Mouse (Mus musculus) forebrain, postnatal 0 days (tissue): ENCODE measurements around the gene Sat2. TPM values are rescaled to one million over a fixed set of nuclear protein-coding genes. Genes with fewer than 3 reads are reported as not detected.

ENCODE experiments used
- ATAC-seq: fragments of 200-750 bp; cut with Nextera tagmentation; 2 replicates; pipeline ENCODE4 v1.8.0; 2017; ENCODE audit warnings: mild to moderate bottlenecking, moderate library complexity
- DNase-seq: peaks from one replicate; pipeline ENCODE4 v3.0.0-alpha.2; 2015
- H3K27ac ChIP-seq: fragments of 300-500 bp; sonication (generic); 2 replicates; pipeline ENCODE4 v1.5.1; 2014; ENCODE audit warnings: low read depth, mild to moderate bottlenecking, antibody characterized with exemption, low read length, moderate library complexity, mixed read lengths
- H3K27me3 ChIP-seq: fragments of 300-500 bp; sonication (generic); 2 replicates; pipeline ENCODE4 v1.6.1; 2014; ENCODE audit warnings: mild to moderate bottlenecking, low read length, mixed read lengths; ENCODE audit not compliant: insufficient read depth
- H3K36me3 ChIP-seq: fragments of 300-500 bp; sonication (generic); 2 replicates; pipeline ENCODE4 v1.6.1; 2014; ENCODE audit warnings: mild to moderate bottlenecking, moderate library complexity; ENCODE audit not compliant: insufficient read depth
- H3K4me1 ChIP-seq: fragments of 300-500 bp; sonication (generic); 2 replicates; pipeline ENCODE4 v1.6.1; 2014; ENCODE audit warnings: antibody characterized with exemption; ENCODE audit not compliant: insufficient read depth
- H3K4me2 ChIP-seq: fragments of 300-500 bp; sonication (generic); 2 replicates; pipeline ENCODE4 v1.6.1; 2014; ENCODE audit warnings: low read depth, mild to moderate bottlenecking, moderate library complexity
- H3K4me3 ChIP-seq: fragments of 300-500 bp; sonication (generic); 2 replicates; pipeline ENCODE4 v1.5.1; 2014; ENCODE audit warnings: low read depth, low read length, mixed read lengths
- H3K9ac ChIP-seq: fragments of 300-500 bp; sonication (generic); 2 replicates; pipeline ENCODE4 v1.6.1; 2014; ENCODE audit warnings: mild to moderate bottlenecking
- H3K9me3 ChIP-seq: fragments of 300-500 bp; sonication (generic); 2 replicates; pipeline ENCODE4 v1.6.1; 2016; ENCODE audit warnings: low read length
- CTCF ChIP-seq: sonication (generic); IDR thresholded peaks from 2 replicates; pipeline ENCODE4 v1.5.1; 2016; ENCODE audit warnings: antibody characterized with exemption, control low read depth, low read depth
- WGBS: fragments of 180-500 bp; shearing (Covaris S2); extraction: QIAGEN DNeasy Blood & Tissue Kit; methylation state at CpG from one replicate; pipeline ENCODE4 v1.1.7; 2014; 5-methylcytosine and 5-hydroxymethylcytosine counted together
- polyA plus RNA-seq: library from polyadenylated mRNA; unstranded; fragments of >200 nt; fragmentation: Nextera tagmentation; extraction: Ambion mirVana; gene quantifications from 2 replicates; pipeline ENCODE4 v1.2.1, GENCODE M21; 2015
- total RNA-seq: library from RNA; depleted of rRNA; stranded (reverse); fragments of >200 nt; gene quantifications from 2 replicates; pipeline ENCODE4 v1.2.3, GENCODE M21; 2014

Gene Sat2
- total and polyA plus RNA-seq, 2 experiments from 2014 or later: 8.6 to 28.0 TPM

DNA sequence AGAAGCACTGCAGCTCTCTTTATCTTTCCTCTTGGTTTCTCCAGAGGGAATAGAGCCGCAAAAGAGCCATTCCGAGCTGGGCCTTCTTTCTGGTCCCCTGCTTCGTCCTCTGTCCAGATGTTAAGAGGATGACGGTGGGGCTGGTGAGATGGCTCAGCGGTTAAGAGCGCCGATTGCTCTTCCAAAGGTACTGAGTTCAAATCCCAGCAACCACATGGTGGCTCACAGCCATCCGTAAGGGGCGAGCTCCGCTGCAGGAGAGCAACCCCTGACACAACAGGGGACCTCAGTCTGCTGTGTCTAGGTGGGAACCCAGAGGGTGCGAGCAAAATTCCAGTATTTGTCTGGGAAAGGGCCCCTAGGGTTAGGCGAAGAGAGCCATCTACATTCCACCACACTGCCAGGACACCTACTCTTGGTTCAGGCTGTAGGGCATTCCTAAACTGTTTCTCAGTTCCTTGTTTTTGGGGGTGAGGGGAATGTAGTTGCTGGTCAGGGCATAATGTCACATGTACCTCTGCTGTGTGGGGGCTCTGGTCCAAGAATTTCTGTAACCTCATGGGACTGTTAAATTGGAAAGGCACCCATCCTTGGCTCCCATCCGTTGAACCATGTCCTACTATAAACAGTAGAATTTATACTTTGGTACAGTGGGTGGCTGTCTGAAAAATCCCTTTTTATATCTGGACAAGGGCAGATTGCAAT lies 41.3 kb downstream of the Sat2 start:
- H3K4me2 ChIP-seq: peak overlapping the region; percentile 48
- ATAC-seq: no peak
- H3K9me3 ChIP-seq: no peaks in the 10 kb centered on the region
- DNase-seq: no peak
- H3K36me3 ChIP-seq: peaks cover 52% of the 10 kb centered on the region
- peaks cover 4% of the 10 kb centered on the region for H3K4me1 ChIP-seq
- TF ChIP-seq CTCF: no peak
- 70% methylated on average over 13 of the region's 13 CpGs for WGBS
- H3K9ac ChIP-seq: peak overlapping the region; percentile 70
- H3K4me3 ChIP-seq: peak overlapping the region; percentile 55
- H3K27me3 ChIP-seq: no peaks in the 10 kb centered on the region
- peak overlapping the region; percentile 97 for H3K27ac ChIP-seq

- peaks cover 52% of the 10 kb centered on the region for H3K36me3 ChIP-seq
- peaks cover 4% of the 10 kb centered on the region for H3K4me1 ChIP-seq
- ATAC-seq (no peak), DNase-seq (no peak)
- H3K9me3 ChIP-seq: no peaks in the 10 kb centered on the region
- H3K9ac ChIP-seq: no peak overlapping the region
- H3K4me2 ChIP-seq: no peak overlapping the region
- TF ChIP-seq CTCF: no peak
- no peaks in the 10 kb centered on the region for H3K27me3 ChIP-seq
- H3K4me3 ChIP-seq: no peak overlapping the region
- peak overlapping the region; percentile 97; the same call in 1 of the 2 replicates for H3K27ac ChIP-seq
- 78% methylated on average over 6 of the region's 6 CpGs for WGBS
Measured at GRCm38 (mm10) chr11:69663795-69664194, 42.0 kb downstream of the Sat2 start.

- no peak for TF ChIP-seq CTCF
- Histone ChIP-seq H3K9me3 (no peaks in the 10 kb centered on the region), H3K36me3 (peaks cover 59% of the 10 kb centered on the region), H3K4me3 (no peak overlapping the region), H3K27ac (no peak overlapping the region), H3K4me1 (peaks cover 8% of the 10 kb centered on the region), H3K9ac (no peak overlapping the region), H3K4me2 (no peak overlapping the region), H3K27me3 (no peaks in the 10 kb centered on the region)
- DNase-seq (no peak), ATAC-seq (no peak)
- WGBS: 95% methylated on average over 7 of the region's 7 CpGs
Measured at GRCm38 (mm10) chr11:69664841-69665240, 43.0 kb downstream of the Sat2 start.

- DNase-seq (no peak), ATAC-seq (no peak)
- Histone ChIP-seq H3K9me3 (no peaks in the 10 kb centered on the region), H3K27ac (peak overlapping the region; percentile 21; the same call in 1 of the 2 replicates), H3K4me2 (no peak overlapping the region), H3K4me1 (peaks cover 15% of the 10 kb centered on the region), H3K27me3 (no peaks in the 10 kb centered on the region), H3K36me3 (peaks cover 62% of the 10 kb centered on the region), H3K9ac (no peak overlapping the region), H3K4me3 (no peak overlapping the region)
- no peak for TF ChIP-seq CTCF
- WGBS: 75% methylated on average over 9 of the region's 9 CpGs
Measured at GRCm38 (mm10) chr11:69665457-69665960, 43.7 kb downstream of the Sat2 start.

DNA sequence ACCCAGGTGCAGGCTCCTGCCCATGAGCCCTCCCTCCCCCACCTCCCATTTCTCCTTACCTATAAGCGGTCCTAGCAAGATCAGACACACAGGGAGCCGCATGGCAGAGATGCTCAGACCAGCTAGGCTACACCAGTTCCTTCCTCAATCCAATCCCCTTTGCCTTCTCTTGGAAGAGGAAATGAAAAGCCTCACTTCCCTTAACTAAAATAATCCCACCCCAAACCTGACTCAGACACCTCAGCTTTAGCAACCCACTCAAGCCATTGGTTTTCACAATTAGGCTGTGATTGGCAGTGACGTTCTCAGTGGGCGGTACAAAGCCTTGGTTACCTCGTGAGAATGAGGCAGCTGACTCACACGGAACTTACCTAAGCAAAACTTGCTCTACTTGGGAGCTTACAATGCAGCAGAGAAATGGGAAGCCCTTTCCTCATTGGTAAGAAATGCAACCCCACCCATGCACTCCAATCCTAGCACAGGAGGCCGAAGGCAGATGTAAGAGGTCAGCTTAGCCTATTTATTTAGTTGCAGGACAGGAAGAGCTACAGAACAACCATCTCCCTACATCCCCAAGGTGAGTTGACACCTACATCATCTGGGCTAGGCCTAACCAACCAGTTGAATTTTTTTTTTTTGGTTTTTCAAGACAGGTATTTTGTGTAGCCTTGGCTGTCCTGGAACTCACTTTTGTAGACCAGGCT lies 44.3 kb downstream of the Sat2 start, which contains the start of gene Cd68:
Gene Cd68, minus strand, starts transcription at position 193 of the 704 bp plus-strand sequence.
- H3K4me1 ChIP-seq: peaks cover 16% of the 10 kb centered on the region
- WGBS: 30% methylated on average over 7 of the region's 7 CpGs
- H3K36me3 ChIP-seq: peaks cover 62% of the 10 kb centered on the region

DNA sequence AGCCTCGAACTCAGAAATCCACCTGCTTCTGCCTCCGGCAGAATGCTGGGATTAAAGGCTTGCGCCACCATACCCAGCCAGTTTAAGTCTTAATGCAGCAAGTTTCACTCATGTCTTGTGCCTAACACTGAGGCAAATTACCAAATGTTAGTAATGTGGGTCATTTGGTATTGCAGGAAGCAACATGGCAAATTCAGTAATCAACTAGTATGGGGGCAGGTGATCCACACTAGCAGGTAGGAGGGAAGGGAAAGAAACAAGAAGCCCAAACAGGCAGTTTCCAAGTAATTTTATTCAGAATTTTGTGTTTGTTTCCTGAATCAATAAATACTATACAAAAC lies 44.8 kb downstream of the Sat2 start:
- H3K36me3 ChIP-seq: peaks cover 62% of the 10 kb centered on the region
- ATAC-seq: no peak
- no peak for DNase-seq
- H3K9ac ChIP-seq: no peak overlapping the region
- no peak for TF ChIP-seq CTCF
- no peaks in the 10 kb centered on the region for H3K9me3 ChIP-seq
- WGBS: 79% methylated on average over 3 of the region's 3 CpGs
- H3K4me2 ChIP-seq: no peak overlapping the region
- H3K27me3 ChIP-seq: no peaks in the 10 kb centered on the region
- no peak overlapping the region for H3K27ac ChIP-seq
- H3K4me3 ChIP-seq: no peak overlapping the region
- H3K4me1 ChIP-seq: peaks cover 13% of the 10 kb centered on the region

More for the DNA sequence above, 44.3 kb downstream of the Sat2 start, which contains the start of gene Cd68:
- H3K9me3 ChIP-seq: no peaks in the 10 kb centered on the region
- 0 out of 2 replicates have a peak within 1 kb of the TSS, but pooled peaks have one; percentile 14 for H3K9ac ChIP-seq
- no peaks in the 10 kb centered on the region for H3K27me3 ChIP-seq
- DNase-seq: peak; percentile 59
- TF ChIP-seq CTCF: no peak
- no peak within 1 kb of the TSS for H3K4me3 ChIP-seq
- H3K27ac ChIP-seq: peak within 1 kb of the TSS; percentile 21; the same call in 1 of the 2 replicates
- no peak within 1 kb of the TSS for H3K4me2 ChIP-seq
- ATAC-seq: no peak
